Mouse (Mus musculus) left cerebral cortex, postnatal 4 days (tissue): ENCODE measurements around the gene Etnk2. TPM values are rescaled to one million over a fixed set of nuclear protein-coding genes. Genes with fewer than 3 reads are reported as not detected.
A peak's percentile ranks its signal among the peaks of the same experiment; 100 is the strongest.

Experiments used
- DNase-seq: peaks from one replicate; pipeline ENCODE4 v3.0.0-alpha.2; 2022
- intact Hi-C: fragments of 180-260 bp; cut with DNase I; formaldehyde crosslinking; loops from one replicate; pipeline ENCODE4 v1.15.1; 2025
- total RNA-seq, 2 experiments: library from RNA; stranded (reverse); gene quantifications; 2 replicates each; pipeline ENCODE4 v1.2.3; 2021

Etnk2 gene
- total RNA-seq, 2 experiments from 2014 or later = 10.6 to 12.6 TPM

DNA sequence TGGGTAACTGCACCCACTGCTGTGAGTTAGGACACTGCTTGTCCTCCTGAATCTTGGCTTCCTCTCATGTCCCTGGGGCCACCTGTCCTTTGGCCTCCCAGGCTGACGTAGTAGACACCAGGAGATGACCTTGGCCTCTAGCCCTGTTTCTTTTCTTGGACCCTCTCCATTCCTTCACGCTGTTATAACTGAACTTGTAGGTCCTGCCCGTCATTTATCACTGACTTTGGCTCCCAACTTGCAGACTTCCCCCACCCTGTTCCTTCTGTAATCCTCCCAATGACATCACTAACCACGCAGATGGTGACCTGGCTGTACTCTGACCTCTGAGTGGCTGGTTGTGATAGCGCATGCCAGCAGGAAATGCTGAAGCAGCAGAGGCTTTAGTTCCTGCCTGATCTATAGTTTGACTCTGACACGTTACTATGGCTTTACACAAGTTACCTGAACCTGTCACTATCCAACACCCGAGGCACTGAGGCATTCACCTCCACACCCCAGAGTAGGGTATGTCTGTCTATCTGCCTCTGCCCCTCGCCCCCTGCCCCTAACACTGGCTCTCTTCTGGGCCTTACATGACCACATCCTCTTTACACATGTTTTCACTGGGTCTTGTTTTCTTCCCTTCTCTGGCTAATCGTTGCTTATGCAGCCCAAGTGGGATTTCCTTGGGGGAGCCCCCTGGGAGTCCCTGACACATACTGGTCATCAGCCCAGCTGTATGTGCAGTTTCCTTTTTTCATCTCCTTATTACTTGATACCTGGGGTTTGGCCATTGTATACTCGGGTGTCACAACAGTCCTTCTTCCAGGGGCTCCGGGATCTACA lies 15.5 kb upstream of the Etnk2 start:
- no peak for DNase-seq
- intact Hi-C loops = no loop called here

- DNase-seq = no peak
- intact Hi-C loops = loop anchor here (5.0 kb wide), 1 partner anchor 173 kb away; no protein-coding TSS in a partner anchor
Measured at GRCm38 (mm10) chr1:133350210-133350609, 13.2 kb upstream of the Etnk2 start, which contains the start of gene Ren1. Ren1 (plus strand) TSS chr1:133350510.

- intact Hi-C loops = loop anchor here (5.0 kb wide), 1 partner anchor 174 kb away; no protein-coding TSS in a partner anchor
- no peak for DNase-seq
Measured at GRCm38 (mm10) chr1:133351762-133352161, 11.6 kb upstream of the Etnk2 start.

GRCm38 (mm10) chr1:133353371-133353809 lies 10.0 kb upstream of the Etnk2 start:
- peak; percentile 87 for DNase-seq

DNA sequence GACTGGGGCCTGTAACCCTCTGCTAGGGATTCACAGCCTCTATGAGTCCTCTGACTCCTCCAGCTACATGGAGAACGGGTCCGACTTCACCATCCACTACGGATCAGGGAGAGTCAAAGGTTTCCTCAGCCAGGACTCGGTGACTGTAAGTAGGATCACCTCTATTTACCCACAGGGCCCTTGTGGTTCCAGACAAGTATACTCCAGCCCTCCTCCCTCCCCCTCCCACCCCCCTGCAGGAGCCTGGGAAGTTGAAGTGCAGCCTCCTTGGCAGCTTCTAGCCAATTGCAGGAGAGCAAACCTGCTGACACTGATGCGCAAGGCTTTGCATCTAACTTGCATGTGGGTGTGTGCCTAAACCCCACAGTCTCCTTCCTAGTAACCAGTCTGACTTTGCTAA lies 7.9 kb upstream of the Etnk2 start:
- intact Hi-C loops = loop anchor here (2.0 kb wide), 1 partner anchor 41 kb away; no protein-coding TSS in a partner anchor

More at GRCm38 (mm10) chr1:133353371-133353809, 10.0 kb upstream of the Etnk2 start:
- intact Hi-C loops = loop anchor here (5.0 kb wide), 1 partner anchor 176 kb away; no protein-coding TSS in a partner anchor

DNA sequence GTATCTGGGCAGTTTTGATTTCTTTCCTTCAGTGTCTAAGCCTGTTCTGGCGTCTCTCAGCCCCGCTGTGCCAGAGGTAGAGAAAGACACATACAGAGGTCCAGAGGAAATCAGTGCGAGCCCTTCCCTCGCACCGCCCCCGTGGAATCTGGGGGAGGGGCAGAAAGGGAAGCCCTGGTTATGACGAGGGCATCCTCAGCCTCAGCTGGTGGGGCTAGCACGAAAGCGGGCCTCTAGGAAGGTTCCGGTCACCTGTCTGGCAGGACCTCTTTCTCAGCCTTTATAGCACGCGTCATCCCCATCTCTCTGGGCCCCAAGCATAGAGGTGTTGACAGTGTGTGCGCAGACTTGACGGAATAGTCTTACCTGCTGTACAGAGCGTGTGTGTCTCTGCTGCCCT lies 7.5 kb upstream of the Etnk2 start:
- intact Hi-C loops = loop anchor here (2.0 kb wide), 1 partner anchor 41 kb away; no protein-coding TSS in a partner anchor
- DNase-seq = no peak

More for the DNA sequence above, 7.9 kb upstream of the Etnk2 start:
- DNase-seq = no peak

DNA sequence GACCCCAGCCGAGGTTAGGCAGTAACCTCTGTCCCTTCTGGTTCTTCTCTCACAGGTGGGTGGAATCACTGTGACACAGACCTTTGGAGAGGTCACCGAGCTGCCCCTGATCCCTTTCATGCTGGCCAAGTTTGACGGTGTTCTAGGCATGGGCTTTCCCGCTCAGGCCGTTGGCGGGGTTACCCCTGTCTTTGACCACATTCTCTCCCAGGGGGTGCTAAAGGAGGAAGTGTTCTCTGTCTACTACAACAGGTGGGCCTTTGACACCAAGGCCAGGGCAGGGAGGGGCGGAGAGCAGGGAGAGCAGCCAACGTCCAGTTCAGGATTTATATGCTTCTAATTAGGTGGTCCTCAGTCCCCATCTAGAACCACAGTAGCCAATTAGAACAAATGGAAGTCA lies 7.0 kb upstream of the Etnk2 start:
- no peak for DNase-seq
- intact Hi-C loops = no loop called here

GRCm38 (mm10) chr1:133361006-133361405 lies 2.4 kb upstream of the Etnk2 start:
- intact Hi-C loops = no loop called here
- DNase-seq = no peak

DNA sequence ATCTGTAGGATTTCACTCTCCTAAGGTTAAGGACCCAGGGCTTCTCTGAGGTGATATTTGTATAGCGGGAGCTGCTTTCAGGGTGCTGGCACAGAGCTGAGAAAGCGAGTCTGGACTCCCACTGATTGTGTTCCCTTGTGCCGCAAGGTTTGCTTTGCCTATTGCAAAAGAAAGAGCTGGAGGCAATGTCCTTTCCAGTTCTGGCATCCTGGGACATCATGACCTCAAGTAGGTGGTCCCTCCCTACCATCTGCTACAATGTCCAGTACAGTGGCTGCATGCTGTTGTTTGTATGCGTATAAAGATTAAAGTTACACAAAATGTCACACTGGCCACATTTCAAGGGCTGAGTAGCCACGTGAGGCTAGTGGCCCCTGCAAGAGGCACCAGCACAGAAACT lies 1.3 kb upstream of the Etnk2 start:
- intact Hi-C loops = no loop called here
- no peak for DNase-seq

GRCm38 (mm10) chr1:133364022-133364630 lies 754 bp downstream of the Etnk2 start:
- intact Hi-C loops = no loop called here
- DNase-seq = no peak

- DNase-seq = no peak
- intact Hi-C loops = no loop called here
Measured at GRCm38 (mm10) chr1:133364890-133365289, 1.5 kb downstream of the Etnk2 start.

DNA sequence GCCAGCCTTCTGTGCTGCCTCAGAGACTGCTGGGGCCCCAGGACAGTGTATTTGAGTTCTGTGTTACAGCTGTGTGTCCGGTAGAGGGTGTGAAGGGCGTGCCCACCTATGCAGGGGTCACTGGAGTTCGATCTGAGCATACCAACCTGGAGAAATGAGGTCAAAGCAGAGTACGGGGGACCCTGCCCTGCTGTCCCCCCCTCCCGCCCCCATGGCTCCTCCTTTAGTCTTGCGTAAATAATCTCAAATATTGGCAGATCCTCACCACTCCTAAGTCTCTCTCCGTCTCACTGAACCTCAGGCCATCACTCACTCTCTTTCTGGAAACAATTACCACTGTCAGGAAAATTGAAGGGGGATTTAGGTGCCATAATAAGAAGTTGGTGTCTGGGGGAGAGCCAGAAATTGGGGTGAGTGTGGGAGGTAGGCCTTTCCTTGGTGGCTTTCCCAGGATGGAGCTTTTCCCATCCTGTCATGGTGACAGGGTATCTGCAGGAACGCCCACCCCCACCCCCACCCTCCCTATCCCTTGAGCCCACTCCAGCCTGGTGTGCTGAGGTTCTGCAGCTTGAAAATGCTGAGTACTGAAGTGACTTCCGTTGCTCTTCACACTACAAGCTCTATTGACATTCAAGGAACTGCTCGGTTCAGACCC lies 3.7 kb downstream of the Etnk2 start:
- intact Hi-C loops = no loop called here
- DNase-seq = no peak

GRCm38 (mm10) chr1:133367606-133368488 lies 4.5 kb downstream of the Etnk2 start:
- intact Hi-C loops = no loop called here
- DNase-seq = peak; percentile 59

- DNase-seq = peak; percentile 41
- intact Hi-C loops = no loop called here
Measured at GRCm38 (mm10) chr1:133368644-133369043, 5.3 kb downstream of the Etnk2 start.

DNA sequence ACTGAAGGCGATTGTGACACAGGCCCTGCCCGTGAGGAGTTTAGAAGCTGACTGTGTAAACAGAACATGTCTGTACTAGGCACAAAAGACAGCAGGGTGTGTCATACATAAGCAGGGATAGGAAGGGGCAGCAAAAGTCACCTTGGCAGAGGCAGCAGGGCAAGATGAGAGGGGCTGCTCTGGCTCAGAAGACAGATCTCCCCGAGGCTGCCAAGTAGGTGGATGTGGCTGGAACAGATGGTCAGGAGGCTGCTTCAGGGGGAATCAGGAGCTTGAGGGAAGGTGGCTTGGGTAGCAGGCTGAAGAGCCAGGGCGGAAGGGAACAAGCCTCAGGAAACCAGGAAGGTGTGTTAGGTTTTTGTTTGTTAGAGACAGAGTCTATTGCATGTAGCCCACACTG lies 7.0 kb downstream of the Etnk2 start:
- intact Hi-C loops = no loop called here
- DNase-seq = peak; percentile 30

DNA sequence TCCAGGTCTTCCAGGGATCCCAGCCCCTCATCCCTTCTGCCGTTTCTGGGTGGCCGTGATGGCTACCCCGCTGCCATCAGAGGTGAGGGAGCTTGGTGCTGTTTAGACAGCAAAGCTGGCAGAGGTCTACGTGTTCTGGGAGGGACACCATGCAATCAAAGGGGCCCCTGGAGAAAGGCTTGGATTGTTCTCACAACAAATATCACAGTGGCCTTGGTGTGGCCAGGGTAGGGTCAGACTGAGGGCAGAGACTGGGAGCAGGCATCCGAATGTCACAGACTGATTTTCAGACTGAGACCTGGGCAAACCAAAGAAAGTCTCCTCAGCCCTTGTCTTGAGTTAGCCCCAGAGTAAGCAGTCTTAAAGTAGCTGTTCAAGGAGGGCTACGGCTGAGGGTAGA lies 8.1 kb downstream of the Etnk2 start:
- no peak for DNase-seq
- intact Hi-C loops = no loop called here

- intact Hi-C loops = no loop called here
- DNase-seq = no peak
Measured at GRCm38 (mm10) chr1:133372113-133372512, 8.7 kb downstream of the Etnk2 start.

- no peak for DNase-seq
- intact Hi-C loops = no loop called here
Measured at GRCm38 (mm10) chr1:133375696-133376346, 12.4 kb downstream of the Etnk2 start.

DNA sequence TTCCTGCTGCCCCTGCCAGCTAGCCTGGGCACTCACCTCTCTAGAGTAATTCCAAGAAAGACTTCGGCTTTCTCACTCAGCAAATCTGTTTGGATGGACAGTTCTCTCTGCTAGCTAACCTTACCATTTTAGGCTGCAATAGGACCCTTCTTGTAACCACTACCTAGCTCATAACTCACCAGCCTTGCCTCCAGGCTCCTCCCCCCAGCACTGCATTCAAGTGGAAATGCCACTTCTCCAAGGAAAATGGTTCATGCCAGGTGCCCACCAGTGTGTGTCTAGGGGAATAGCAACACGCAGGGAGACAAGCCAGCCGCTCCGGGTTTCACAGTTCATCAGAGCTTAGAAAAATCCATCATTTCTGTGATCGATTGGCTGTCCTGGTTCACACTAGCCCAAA lies 14.2 kb downstream of the Etnk2 start:
- intact Hi-C loops = no loop called here
- DNase-seq = no peak
